Mouse (Mus musculus) cerebellum, adult 18-20 months (tissue): ENCODE results near the gene Zfp568.

Experiments used
- DNase-seq, 2 experiments: peaks; one replicate each; pipeline ENCODE4 v3.0.0; 2021

Gene Zfp568

DNA sequence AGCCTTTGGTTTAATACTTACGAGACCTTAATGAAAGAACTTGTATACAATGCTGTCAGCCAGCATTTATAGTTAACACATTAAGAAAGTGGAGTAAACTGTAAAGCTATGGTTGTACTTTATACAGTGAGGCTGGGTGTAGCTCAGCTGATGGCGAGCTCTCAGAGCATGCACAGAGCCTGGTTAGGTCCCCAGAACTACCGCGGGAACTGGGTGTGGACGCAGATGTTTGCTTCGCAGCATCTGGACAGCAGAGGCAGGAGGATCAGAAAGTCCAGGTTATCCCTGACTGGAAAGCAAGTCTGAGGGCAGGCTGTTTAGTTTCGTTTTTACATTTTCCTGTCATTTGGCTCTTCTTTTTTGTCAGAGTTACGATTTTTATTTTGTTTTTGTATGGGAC lies 8.9 kb downstream of the Zfp568 start:
- DNase-seq = no peak

DNA sequence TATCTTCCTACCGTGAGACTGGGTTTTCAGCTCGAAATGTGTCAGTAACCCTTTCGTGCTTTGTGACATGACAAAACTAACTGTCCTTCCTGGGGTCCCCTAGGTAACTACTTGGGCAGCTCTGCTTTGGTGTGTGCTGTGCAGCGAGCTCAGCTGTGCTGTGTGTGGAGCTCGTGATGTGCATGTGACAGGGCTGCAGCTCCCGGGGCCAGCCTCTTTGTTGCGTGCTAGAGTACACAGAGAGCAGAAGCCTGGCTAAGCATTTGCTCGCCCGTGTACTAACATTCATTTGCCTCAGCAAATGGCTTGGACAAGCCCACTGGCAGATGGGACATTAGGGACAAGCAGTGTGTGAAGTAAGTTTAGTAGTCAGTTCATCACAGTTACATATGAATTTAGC lies 9.6 kb downstream of the Zfp568 start:
- no peak for DNase-seq

DNA sequence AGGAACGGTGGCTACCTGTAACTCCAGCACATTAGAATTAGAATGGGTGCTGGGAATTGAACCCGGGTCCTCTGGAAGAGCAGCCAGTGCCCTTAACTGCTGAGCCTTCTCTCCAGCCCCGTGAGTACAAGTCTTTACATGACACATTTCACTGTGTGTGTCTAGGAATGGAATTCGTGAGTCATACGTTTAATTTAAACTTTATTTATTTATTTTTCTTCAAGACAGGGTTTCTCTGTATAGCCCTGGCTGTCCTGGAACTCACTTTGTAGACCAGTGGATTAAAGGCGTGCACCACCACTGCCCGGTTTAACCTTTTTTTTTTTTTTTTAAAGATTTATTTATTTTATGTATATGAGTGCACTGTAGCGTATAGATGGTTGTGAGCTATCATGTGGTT lies 11.4 kb downstream of the Zfp568 start:
- no peak for DNase-seq

DNA sequence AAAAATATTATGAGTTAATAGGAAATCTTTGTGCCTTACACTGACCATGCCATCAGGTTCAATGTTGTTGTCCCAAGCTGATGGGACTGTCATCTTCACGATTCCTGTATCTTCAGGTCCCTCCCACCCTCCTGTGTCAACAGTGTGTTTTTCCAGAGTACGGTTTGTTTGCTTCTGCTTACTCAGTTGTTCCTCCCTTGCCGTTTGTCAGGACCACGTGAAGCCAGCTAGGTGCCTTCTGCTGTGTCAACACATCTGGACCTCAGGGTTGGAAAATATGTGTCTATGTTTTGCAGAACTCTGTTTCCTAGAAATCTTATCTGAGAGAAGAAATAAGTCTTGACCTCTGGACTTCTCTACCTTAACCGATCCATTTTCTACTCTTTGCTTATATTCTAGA lies 16.8 kb downstream of the Zfp568 start:
- no peak for DNase-seq

DNA sequence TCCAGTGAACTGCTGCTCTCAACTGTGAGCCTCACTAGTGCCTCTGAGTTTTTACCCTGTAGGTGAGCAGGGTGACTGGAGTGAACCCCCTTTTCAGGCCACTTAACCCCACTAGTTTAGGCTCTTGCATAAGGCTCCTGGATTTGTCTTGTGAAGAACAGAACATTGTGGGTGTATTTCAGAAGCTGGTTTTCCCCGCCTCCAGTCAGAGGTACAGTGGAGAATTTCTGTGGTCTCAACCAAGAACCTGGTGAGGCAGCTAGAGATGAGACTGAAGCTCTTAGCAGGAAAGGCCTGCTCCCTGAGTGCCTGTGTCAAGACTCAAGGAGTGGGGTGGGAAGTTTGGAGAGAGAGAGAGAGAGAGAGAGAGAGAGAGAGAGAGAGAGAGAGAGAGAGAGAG lies 23.8 kb downstream of the Zfp568 start:
- DNase-seq = no peak

DNA sequence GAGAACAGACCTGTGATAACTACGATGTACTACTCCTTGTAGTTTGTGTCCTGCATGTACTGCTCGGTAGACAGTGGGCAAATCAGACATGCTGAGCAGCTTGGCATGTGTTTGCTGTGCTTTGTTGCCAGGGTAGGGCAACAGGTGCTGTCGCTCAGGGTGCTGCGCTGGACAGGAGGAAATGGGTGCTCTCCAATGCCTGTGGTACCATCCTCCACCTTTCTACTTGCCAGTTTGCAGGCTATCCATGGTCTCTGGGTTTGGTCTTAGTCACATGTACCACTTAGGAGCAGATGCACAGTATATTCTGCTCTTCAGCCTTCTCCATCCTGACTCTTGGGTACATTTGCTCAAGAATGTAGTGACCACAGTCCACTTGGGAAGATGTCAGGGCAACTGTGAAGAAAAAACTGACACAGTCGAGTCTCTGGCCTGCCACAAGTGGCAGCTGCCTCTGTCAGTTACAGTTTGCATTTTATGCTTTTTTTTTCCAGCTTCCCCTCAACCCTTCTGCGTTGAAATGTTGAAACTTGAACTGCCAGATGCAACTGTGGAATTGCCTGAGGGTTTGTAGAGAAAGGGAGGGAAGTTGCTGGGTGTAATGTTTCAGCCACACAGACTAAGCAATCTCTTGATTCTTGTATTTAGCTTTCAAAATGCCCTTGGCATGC lies 24.4 kb downstream of the Zfp568 start:
- DNase-seq = no peak

DNA sequence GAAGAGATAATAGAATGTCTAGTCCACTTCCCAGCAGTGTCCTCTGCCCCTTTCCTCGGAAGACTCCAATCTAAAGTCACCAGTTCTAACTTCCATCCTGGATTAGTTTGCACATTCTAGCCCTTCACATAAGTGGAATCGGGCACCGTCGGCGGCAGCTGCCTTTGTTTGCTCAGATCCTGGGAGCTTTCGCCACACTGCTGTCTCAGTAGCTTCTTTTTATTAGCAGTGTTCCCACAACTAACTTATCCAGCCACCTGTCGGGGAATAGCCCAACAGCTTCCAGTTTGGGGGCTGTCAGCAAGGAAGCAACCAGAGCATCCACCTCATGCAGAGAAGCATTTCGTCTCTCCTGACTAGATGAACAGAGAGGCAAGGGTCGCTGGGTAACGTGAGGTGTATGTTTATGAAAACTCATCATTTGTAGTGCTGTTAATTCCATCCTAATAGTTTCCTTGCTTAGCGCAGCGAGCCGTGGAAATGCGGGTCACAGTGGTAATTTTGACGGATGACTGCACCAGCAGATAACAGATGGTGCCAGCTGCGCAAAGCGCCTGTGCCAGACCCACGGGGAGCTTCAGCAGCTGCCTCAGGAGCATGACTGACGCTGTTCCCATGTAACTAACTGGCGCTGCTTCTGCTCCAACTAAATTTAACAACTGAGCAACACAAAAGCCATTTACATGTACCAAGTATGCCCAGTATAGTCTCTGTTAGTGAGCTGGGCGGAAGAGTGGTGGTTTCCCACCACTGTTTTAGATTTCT lies 25.7 kb downstream of the Zfp568 start:
- DNase-seq = peak in 1 of 2 experiments; percentile 14

DNA sequence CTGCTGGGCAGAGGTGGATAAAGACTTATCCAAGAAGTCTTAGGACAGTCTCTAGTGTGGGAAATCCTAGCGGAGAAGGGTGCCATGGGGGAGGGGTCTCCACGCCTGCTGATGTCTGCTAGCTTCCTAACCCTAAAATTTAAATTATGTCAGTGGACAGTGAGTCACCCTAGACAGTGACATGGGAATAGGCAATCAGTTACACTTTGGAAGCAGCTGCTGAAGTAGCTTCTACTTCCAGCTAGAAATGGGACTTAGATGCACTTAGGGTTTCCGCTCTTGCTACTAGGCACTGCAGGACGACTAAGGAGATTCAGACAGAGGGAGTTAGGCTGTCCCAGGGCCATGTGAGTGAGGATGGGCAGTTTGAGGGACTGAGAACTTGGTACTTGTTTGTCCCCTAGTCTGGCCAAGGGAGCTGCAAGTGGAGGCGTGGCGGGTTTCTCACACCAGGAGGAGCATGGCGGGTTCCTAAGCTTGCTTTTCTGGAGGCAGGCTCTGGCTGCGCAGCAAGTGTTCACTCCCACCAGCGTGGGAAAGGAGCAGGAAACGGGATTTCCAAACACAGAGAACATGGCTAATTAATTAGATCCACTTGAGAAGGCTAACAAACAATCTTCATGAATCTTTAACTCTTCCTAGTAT lies 26.9 kb downstream of the Zfp568 start:
- no peak for DNase-seq

DNA sequence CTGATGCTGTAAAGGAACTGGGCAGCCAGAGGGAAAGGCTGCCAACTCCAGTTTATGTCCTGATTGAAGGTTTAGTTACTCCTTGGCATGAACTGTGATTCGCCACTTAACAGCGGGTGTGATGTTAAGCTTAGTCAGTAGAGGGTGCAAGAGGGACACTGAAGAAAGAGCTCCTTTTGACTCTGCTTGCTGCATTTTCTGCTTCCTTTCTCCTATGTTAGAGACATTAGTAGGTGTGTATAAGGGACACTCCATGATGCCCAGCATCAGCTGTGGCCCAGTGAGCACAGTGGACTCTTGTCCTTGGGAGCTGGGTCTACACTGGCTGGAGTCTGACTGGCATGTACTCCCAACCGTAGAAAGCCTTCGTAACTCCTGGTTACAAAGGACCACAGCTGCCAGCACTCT lies 29.2 kb downstream of the Zfp568 start:
- DNase-seq = peak; percentile 54 to 61

DNA sequence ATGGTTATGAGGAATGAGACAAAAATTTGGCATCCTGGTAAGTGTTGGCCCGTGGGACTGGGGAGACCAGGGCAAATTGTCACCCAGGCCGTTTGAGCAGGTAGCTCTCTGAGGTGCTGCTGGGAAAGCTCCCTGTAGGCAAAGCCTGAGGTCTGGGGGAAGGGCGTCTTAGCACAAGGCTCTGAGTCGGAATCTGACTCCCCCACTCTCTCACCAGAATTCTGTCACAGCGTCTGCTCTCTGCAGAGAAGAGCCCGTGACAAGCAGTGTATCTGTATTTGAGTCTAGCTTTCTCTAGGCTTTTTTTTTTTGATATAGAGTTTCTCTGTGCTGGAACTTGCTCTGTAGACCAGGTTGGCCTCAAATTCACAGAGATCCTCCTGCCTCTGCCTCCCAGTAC lies 33.5 kb downstream of the Zfp568 start:
- no peak for DNase-seq

DNA sequence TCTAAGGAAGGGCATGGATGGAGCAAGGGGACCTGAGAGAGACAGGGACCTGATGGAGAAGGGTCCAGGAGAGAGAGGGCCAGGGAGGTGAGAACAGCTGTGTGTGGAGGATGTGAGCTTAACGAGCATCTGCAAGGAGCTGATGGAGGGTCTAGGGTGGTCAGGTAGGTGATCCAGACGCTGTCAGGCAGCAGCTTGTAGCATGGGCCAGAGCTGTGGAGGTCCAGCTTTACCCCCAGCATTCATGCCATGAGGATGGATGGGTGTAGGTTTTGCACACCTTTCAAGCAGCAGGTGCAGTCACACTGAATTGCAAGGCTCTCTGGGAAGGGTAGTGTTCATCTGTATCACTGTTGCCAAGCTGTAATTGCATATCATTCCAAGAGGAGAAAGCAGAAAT lies 35.8 kb downstream of the Zfp568 start:
- DNase-seq = no peak

DNA sequence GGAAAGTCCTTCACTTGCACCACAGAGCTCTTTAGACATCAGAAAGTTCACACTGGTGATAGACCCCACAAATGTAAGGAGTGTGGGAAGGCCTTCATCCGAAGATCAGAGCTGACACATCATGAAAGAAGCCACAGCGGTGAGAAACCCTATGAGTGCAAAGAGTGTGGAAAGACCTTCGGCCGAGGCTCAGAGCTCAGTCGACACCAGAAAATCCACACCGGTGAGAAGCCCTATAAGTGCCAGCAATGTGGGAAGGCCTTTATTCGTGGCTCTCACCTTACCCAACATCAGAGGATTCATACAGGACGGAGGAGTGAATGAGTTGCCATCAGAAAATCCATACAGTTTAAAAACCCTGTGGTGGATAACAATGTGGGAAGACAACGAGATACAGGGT lies 39.6 kb downstream of the Zfp568 start:
- DNase-seq = no peak

DNA sequence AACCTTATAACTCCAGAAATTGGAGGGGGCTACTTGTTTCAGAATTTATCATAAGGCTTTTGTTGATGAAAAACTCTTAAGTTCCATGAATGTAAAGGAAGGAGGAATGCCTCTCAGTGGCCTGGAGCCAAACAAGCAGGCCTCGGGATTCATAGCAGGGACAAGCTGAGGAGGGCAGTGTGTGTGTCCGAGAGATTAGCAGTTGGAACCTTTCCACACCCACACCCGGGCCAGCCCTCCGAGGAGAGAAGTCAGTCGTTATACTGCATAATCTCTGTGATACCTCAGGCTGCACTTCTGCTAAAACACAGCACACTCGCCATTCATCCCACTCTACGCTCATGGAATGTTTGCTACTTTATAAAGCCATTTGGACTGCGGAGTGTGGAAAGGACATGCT lies 40.0 kb downstream of the Zfp568 start:
- DNase-seq = no peak

DNA sequence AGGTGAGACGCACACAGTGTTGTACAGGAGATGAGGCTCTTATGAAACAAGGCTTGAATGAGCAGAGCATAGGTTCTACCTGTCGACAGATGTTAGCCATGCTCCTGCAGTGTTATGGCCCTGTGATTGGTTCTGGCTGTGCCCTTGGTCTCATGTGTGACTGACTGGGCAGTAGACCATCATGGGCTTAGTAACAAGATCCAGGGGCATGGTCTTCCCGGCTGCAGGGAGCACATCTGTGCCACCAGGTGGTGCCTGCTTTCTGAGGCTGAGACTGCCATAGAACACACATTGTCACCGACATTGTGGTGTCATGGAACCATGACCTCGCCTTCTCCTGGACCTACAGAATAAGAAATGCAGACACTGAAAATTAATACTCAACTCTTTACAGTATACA lies 41.6 kb downstream of the Zfp568 start:
- no peak for DNase-seq

DNA sequence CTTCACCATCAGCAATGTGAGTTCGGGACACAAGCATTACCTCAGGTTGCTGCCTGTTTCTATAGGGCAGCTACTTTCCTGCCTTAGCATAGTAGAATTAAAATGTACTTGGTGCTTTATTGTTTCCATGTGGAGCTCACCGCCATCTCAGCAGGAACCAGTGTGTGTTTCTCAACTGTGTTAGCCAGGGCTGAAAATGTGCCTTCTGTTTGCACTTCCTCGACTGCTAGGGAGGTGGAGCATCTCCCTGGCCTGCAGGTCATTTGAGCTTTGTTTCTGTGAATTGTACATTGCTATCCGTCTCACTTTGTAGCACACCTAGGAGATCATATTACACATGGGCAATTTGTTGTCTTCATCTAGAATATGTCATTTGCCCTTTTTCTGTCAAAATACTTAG lies 43.6 kb downstream of the Zfp568 start:
- no peak for DNase-seq

DNA sequence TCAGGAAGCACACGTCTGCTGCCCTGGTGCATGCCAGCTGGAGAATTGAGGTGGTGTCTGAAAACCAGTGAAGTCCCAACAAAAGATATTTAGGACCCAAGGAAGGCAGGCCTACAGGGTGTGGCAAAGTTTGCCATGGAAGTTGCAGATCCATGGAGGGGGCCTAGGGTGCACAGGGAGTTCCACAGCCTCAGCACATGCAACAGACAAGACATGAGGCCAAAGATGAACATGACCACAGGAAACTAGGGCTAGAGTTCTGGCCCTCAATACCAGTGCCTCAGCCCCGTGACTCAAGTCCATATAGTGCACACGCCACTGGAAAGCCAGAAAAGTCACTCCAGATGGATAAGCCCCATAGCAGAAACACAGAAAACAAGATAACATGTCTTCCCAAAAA lies 44.8 kb downstream of the Zfp568 start:
- no peak for DNase-seq

DNA sequence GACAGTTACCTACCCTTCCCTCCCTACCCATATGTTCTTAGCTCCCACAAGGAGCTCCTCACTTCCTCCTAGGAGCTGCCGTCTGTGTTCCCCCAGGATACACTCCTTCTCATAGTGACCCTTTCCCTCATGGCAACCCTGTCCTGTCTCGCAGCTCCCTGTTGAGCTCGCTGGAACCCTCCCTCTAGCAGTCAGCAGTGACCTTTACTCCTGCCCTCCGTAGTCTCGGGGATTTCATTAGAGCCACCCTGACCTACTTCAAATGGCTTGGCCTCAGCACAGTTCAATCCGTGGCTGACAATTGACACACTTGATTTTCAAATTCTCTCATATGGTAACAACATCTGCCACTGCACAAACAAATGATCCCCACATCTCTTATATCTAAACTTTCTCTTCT lies 46.9 kb downstream of the Zfp568 start:
- no peak for DNase-seq

DNA sequence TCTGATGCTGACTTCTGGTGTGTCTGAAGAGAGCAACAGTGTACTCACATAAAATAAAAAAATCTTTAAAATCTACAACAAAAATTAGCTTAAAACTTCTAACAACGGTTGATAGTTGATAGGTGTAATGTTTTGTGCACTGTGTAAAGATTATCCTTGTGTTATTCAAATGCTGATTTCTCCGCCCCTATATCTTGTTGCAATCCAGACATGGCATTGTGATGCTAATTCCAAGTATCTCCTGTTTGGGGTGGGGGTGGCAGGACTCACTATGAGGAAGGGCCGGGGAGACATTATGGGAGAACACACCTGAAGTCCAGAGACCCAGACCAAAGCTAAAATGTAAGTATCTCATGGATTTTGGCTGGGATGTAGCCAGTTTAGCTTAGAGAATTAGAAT lies 47.6 kb downstream of the Zfp568 start:
- DNase-seq = no peak

DNA sequence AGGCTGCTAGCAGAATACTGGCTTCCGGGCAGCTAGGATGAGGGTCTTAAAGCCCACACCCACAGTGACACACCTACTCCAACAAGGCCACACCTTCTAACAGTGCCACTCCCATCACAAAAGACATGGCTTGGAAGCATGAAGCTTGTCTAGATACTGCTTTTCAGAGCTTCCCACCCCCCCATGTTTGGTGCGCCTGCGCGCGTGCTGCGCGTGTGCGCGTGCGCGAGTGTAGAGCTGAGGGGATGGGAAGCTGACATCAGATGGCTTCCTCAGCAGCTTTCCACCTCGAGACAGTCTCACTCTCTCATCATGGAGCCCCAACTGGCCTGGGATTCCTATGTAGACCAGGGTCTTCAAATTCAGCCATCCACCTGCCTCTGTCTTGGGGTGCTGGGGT lies 50.6 kb downstream of the Zfp568 start:
- no peak for DNase-seq

DNA sequence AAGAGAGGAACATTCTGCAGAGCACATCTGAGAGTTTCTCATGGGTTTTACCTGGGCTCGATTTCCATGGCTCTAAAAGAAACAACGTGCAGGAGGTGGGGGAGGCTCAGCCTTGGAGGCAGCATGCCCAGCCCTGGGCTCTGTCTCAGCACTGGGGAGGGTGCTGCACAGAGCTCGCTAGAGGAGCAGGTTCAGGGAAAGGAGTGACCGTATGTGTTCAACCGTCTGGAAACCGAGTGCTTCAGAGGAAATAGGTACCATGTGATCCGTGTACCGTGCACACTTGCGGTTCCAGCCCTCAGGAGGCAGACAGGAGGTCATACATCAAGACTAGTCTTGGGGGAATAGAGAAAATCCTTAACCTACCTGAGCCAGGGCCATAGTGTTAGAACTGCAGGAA lies 60.6 kb downstream of the Zfp568 start:
- no peak for DNase-seq

DNA sequence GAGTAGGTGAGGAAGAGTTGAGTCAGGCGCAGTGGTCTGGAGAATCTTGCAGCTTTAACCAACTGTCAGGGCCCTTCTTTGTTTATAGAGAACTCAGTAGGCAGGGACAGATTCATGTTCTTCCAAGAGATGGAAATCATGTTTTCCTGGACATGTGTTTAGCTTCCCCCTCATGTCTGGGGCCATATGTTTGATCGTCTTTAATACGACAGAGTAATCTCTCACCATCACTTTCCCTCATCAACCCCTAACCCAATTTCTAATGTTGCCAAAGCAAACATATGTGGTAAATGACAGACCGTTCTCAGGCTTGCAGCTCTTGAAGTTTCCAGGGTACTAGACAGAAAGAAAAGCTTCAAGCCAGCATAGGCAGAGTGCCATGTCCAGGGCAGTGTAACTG lies 64.4 kb downstream of the Zfp568 start:
- no peak for DNase-seq

DNA sequence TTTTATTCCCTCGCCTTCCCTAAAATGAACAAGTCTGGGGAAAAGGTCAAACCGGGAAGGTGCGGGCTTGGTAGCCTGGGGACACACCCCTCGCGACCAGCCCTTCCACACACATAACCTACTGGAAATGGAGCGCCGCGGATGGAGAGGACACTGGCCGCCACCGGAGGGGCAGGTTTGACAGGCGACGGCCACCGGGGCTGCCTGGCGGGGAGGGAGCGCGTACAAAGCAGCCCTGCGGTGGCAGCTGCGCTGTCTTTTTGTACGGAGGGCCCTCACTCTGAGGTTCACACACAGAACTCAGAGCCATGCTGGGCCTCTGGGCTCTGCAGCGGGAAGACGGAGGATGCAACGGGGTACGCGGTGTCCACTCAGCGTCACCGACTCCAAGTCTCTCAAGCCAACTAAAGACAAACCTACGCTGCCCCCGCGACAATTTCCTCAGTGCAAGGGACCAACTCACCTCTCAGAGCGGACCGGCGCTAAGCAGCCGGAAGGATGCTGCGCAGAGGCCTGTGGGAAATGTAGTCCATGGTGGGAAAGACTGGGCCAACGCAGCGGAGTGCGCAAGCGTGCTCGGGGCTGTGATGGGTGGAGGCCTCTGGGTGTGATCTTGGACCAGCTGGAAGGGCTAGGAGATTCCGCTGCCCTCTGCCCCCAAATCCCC lies 67.3 kb downstream of the Zfp568 start, which contains the start of gene Zfp14:
TSS of gene Zfp14 (minus strand) at position 499 of the 667 bp plus-strand sequence.
- peak; percentile 95 to 98 for DNase-seq

DNA sequence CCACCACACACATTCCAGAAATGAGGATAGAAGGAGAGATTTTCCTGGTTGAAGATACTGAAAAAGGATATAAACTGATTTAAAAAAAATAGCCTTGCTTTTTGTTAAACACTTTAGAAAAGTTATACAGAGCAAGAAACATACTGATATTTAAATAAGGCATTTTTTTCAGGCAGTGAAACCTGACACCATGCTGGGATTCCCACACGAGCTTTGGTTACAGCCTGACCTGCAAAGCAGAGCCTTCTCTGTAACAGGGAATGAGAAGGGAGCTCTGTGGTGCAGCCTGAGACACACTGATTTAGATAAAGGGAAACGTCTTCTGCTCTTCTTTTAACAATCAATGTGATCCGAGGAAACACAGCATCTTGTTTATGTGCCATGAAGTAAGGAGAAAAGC lies 69.8 kb downstream of the Zfp568 start:
- no peak for DNase-seq

DNA sequence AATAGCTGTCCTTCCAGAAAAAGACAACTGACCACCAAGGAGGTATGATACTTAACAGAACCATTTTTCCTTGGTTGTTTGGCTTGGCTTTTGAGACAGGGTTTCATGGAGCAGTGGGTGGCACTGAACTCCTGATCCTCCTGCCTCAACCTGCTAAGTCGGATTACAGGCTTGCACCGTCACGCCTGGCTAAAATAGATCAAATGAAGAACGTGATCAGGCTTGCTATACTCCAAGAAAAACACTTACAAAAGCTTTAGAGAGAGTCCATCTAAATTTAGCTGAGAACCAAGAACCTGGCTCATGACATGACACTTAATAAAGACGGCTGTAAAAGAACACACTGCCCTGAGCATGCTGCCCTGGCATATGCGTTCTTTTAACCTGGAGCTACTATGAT lies 76.6 kb downstream of the Zfp568 start:
- DNase-seq = no peak
